Mouse (Mus musculus) lung, adult 18-20 months (tissue): Measurements from ENCODE around the gene Mybpc3.
"Not testable (repeated sequence)": the region's sequence is repeated elsewhere in the genome, so short reads cannot be mapped to it uniquely, and the experiment has no call there.

Experiments used
- DNase-seq, 2 experiments: peaks; one replicate each; pipeline ENCODE4 v3.0.0; 2022; ENCODE audit warnings: mixed read lengths in 2 of 2

The Mybpc3 gene

DNA sequence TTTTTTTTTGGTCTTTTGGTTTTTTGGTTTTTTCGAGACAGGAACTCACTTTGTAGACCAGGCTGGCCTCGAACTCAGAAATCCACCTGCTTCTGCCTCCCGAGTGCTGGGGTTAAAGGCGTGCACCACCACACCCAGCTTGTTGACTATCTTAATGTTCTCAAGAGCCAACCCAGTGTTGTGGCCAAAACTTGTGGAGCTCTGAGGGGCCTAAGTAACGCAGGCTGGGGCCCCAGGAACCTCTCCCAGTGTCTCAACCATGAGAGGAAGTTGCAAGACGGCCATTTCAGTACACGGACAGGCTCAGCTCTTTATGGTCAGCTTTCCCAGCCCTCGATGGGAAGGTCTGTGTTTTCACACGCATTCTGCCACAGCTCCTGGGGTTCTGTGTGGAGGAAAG lies 29.0 kb upstream of the Mybpc3 start:
- DNase-seq: no peak

DNA sequence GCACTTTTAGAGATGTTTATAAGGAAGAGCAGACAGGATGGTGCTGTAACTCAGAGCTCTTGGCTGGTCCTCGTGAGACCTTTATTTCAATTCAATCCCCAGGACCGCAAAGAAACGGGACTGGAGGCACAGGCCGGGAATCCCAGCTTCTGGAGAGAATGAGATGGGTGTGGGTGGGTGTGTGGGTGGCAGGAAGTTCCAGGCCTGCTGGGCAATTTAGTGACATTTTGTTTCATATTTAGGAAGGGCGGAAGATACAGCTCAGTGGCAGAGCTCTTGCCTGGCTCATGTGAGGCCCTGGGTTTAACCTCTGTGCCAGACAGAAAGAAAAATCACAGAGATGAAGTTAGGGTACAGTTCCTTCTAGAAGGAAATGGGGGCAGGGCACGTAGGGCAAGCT lies 27.7 kb upstream of the Mybpc3 start:
- DNase-seq: peak in 1 of 2 experiments; percentile 46

- no peak for DNase-seq
These were observed 27.1 kb upstream of the Mybpc3 start for GRCm38 (mm10) chr2:91090827-91091226.

DNA sequence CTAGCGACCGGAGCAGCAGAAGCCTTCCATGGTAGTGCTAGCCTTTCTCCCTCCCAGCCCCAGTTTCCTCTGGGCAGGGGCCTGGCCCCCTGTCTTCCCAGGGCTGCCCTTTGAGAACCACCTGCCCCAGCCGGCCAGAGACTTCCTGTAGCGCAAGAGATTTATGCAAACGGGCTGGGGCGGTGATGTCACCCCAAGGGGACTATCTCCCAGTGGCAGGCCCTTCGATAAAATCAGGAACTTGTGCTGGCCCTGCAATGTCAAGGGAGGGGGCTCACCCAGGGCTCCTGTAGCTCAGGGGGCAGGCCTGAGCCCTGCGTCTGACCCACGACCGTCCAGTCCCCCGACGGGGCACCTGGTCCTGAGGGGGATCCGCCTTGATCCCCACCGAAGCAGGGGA lies 21.4 kb upstream of the Mybpc3 start:
- peak; percentile 59 to 71 for DNase-seq

- no peak for DNase-seq
These were observed 20.9 kb upstream of the Mybpc3 start for GRCm38 (mm10) chr2:91097015-91097414.

- peak; percentile 75 to 77 for DNase-seq
These were observed 19.8 kb upstream of the Mybpc3 start for GRCm38 (mm10) chr2:91098156-91098555.

- peak; percentile 89 to 92 for DNase-seq
These were observed 16.7 kb upstream of the Mybpc3 start for GRCm38 (mm10) chr2:91101124-91101740.

GRCm38 (mm10) chr2:91108156-91108555 lies 9.8 kb upstream of the Mybpc3 start:
- peak in 1 of 2 experiments; percentile 48 for DNase-seq

DNA sequence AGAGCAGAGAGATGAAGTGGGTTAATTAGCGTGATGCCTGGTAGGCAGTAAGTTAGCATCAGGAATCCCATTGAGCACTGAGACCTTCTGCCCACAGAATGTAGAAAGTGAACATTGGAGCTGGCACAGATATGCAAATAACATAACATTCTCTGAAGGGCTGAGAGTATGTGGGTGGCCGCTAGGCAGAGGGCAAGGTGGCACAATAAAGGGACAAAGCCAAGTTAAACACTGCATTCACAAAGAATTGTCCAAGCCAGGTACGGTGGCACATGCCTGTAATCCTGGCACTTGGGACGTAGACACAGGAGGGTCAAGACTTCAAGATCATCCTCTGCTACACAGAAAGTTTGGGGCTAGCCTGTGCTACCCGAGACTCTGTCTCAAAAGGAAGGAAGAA lies 8.7 kb upstream of the Mybpc3 start:
- DNase-seq: peak in 1 of 2 experiments; percentile 28

GRCm38 (mm10) chr2:91109807-91110385 lies 8.0 kb upstream of the Mybpc3 start:
- peak; percentile 49 to 68 for DNase-seq

- no peak for DNase-seq
These were observed 7.5 kb upstream of the Mybpc3 start for GRCm38 (mm10) chr2:91110429-91110828.

DNA sequence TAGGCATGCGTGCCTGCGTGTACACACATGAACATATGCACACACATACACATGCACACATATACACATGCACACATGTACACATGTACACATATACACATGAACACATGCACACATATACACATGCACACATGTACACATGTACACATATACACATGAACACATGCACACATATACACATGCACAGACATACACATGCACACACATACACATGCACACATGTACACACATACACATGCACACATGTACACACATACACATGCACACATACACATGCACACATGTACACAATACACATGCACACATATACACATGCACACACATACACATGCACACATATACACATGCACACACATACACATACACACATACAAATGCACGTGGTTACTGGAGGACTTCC lies 6.1 kb upstream of the Mybpc3 start:
- DNase-seq: not testable (repeated sequence)

GRCm38 (mm10) chr2:91112491-91112890 lies 5.5 kb upstream of the Mybpc3 start:
- DNase-seq: peak; percentile 63 to 71

DNA sequence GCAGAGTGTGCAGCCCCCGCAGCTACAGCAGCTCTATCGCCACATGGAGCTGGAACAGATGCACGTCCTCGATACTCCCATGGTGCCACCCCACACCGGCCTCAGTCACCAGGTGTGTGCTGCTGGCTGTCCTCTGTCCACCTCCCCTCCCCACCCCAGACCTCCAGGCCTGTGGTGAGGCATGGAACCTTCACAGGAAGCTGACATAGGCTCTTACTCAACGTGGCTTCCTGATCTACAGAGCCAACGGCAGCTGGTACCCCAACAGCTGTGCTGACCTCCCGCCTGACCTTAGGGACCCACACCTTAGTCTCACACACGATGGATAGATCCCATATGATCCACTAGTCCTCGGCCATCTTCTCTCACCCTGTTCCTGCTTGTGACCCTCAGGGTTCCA lies 4.6 kb upstream of the Mybpc3 start:
- no peak for DNase-seq

- no peak for DNase-seq
These were observed 4.1 kb upstream of the Mybpc3 start for GRCm38 (mm10) chr2:91113852-91114251.

GRCm38 (mm10) chr2:91114781-91115577 lies 3.0 kb upstream of the Mybpc3 start:
- peak; percentile 94 to 96 for DNase-seq

GRCm38 (mm10) chr2:91115578-91115970 lies 2.4 kb upstream of the Mybpc3 start:
- DNase-seq: no peak

GRCm38 (mm10) chr2:91116842-91117241 lies 1.1 kb upstream of the Mybpc3 start:
- DNase-seq: no peak

- DNase-seq: no peak
These were observed 703 bp downstream of the Mybpc3 start for GRCm38 (mm10) chr2:91118647-91119046.

- no peak for DNase-seq
These were observed 1.1 kb downstream of the Mybpc3 start for GRCm38 (mm10) chr2:91119061-91119460.

DNA sequence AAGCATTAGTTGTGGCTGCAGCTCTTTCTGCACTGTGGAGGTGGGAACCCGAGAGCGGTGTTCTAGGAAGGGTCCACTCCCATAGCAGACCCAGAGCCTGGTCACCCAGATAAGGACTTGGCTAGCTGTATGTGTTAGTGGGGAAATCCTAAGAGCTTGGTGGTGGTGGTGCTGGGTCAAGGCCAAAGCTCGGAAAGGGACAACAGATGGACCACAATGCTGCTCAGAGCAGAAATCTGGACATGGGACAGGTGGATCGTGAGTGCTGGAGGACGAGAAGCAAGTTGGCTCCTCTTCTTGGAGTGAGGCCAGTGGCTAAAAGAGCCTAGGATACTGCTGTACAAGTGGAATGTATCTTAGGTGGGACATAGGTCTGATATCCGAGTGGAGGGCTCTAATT lies 1.6 kb downstream of the Mybpc3 start:
- DNase-seq: no peak

GRCm38 (mm10) chr2:91120261-91120671 lies 2.3 kb downstream of the Mybpc3 start:
- no peak for DNase-seq

DNA sequence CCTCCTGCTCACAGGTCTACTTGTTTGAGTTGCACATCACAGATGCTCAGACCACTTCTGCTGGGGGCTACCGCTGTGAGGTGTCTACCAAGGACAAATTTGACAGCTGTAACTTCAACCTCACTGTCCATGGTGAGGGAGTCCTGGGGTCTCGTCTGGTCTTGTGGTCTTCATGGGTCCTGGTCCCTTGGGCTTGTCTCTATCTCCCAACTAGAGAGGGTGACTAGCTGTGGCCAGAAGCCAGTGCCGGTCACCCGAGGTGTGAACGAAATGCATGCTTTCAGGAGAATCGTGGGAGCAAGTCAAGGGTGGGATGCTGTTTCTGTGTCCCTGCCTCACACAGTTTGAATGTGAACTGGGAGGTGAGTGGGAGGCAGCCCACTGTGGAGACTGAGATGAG lies 3.1 kb downstream of the Mybpc3 start:
- no peak for DNase-seq

DNA sequence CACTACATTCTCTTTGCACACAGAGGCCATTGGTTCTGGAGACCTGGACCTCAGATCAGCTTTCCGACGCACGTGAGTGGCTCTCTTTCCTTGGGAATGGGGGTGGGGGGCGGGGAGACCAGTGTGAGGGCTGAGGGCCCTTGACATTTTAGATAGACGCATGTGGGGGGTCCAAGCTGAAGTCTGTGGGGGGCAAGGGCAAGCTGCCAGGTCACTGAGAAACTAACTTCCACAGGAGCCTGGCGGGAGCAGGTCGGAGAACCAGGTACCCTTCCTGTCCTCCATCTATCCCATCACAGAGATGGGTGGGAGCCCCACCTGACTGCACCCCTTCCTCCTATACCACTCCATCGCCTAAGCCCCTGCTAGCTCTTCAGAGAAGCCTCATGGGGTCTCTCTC lies 3.6 kb downstream of the Mybpc3 start:
- no peak for DNase-seq
